Mouse (Mus musculus) limb, embryonic 11.5 days (tissue): ENCODE results near the gene Sdr9c7. TPM values are rescaled to one million over a fixed set of nuclear protein-coding genes. Genes with fewer than 3 reads are reported as not detected.
"Not testable (repeated sequence)": the region's sequence is repeated elsewhere in the genome, so short reads cannot be mapped to it uniquely, and the experiment has no call there.

Experiments
- ATAC-seq: fragments of 200-750 bp; cut with Nextera tagmentation; 2 replicates; pipeline ENCODE4 v1.8.0; 2017; ENCODE audit warnings: low read depth; ENCODE audit not compliant: insufficient number of reproducible peaks, low FRiP score, low TSS enrichment
- DNase-seq: peaks from one replicate; pipeline ENCODE4 v3.0.0-alpha.2; 2015; ENCODE audit warnings: low spot score
- H3K27ac ChIP-seq: fragments of 300-500 bp; sonication (generic); replicated peaks from 2 replicates; pipeline ENCODE4 v1.5.1; 2014; ENCODE audit warnings: low read depth, mild to moderate bottlenecking, low read length
- H3K27me3 ChIP-seq: fragments of 300-500 bp; sonication (generic); 2 replicates; pipeline ENCODE4 v1.6.1; 2014; ENCODE audit warnings: mild to moderate bottlenecking, low read length, mixed read lengths; ENCODE audit not compliant: control insufficient read depth, insufficient read depth
- H3K36me3 ChIP-seq: fragments of 300-500 bp; sonication (generic); 2 replicates; pipeline ENCODE4 v1.6.1; 2014; ENCODE audit warnings: mild to moderate bottlenecking, low read length, moderate library complexity, mixed read lengths; ENCODE audit not compliant: control insufficient read depth, insufficient read depth
- H3K4me1 ChIP-seq: fragments of 300-500 bp; sonication (generic); 2 replicates; pipeline ENCODE4 v1.6.1; 2014; ENCODE audit warnings: low read length, mixed read lengths; ENCODE audit not compliant: control insufficient read depth, insufficient read depth
- H3K4me2 ChIP-seq: fragments of 300-500 bp; sonication (generic); 2 replicates; pipeline ENCODE4 v1.6.1; 2014; ENCODE audit warnings: low read depth, mild to moderate bottlenecking, moderate library complexity; ENCODE audit not compliant: severe bottlenecking
- H3K4me3 ChIP-seq: fragments of 300-500 bp; sonication (generic); 2 replicates; pipeline ENCODE4 v1.5.1; 2014; ENCODE audit warnings: low read depth, low read length
- H3K9ac ChIP-seq: fragments of 300-500 bp; sonication (generic); 2 replicates; pipeline ENCODE4 v1.6.1; 2014; ENCODE audit warnings: mild to moderate bottlenecking, low read length
- H3K9me3 ChIP-seq: fragments of 300-500 bp; sonication (generic); 2 replicates; pipeline ENCODE4 v1.6.1; 2016; ENCODE audit warnings: low read length; ENCODE audit not compliant: control insufficient read depth
- WGBS: fragments of 180-500 bp; shearing (Covaris S2); extraction: QIAGEN DNeasy Blood & Tissue Kit; methylation state at CpG from one replicate; pipeline ENCODE4 v1.1.7; 2014; 5-methylcytosine and 5-hydroxymethylcytosine counted together
- polyA plus RNA-seq: library from polyadenylated mRNA; unstranded; fragments of >200 nt; fragmentation: Nextera tagmentation; extraction: Ambion mirVana; gene quantifications from 2 replicates; pipeline ENCODE4 v1.2.1, GENCODE M21; 2014

The Sdr9c7 gene
- polyA plus RNA-seq, 1 experiment from 2014 or later: not detected

GRCm38 (mm10) chr10:127879155-127879688 is 19.1 kb upstream of the Sdr9c7 start:
- Histone ChIP-seq H3K27ac (no peak overlapping the region), H3K4me1 (no peaks in the 10 kb centered on the region), H3K4me3 (no peak overlapping the region), H3K27me3 (no peaks in the 10 kb centered on the region), H3K9me3 (no peaks in the 10 kb centered on the region), H3K4me2 (no peak overlapping the region), H3K9ac (no peak overlapping the region), H3K36me3 (no peaks in the 10 kb centered on the region)
- 80% methylated on average over 3 of the region's 3 CpGs for WGBS
- DNase-seq: no peak
- no peak for ATAC-seq

GRCm38 (mm10) chr10:127881041-127881440 is 17.3 kb upstream of the Sdr9c7 start:
- H3K4me2 ChIP-seq: no peak overlapping the region
- no peak for ATAC-seq
- DNase-seq: no peak
- H3K9me3 ChIP-seq: no peaks in the 10 kb centered on the region
- WGBS: 92% methylated on average over 4 of the region's 4 CpGs
- H3K36me3 ChIP-seq: no peaks in the 10 kb centered on the region
- H3K4me1 ChIP-seq: no peaks in the 10 kb centered on the region
- H3K9ac ChIP-seq: no peak overlapping the region
- no peaks in the 10 kb centered on the region for H3K27me3 ChIP-seq
- H3K4me3 ChIP-seq: no peak overlapping the region
- no peak overlapping the region for H3K27ac ChIP-seq

GRCm38 (mm10) chr10:127886551-127886950 is 11.8 kb upstream of the Sdr9c7 start:
- H3K27me3 ChIP-seq: no peaks in the 10 kb centered on the region
- H3K4me3 ChIP-seq: no peak overlapping the region
- H3K4me2 ChIP-seq: no peak overlapping the region
- no peaks in the 10 kb centered on the region for H3K9me3 ChIP-seq
- no peak overlapping the region for H3K9ac ChIP-seq
- H3K36me3 ChIP-seq: no peaks in the 10 kb centered on the region
- 81% methylated on average over 1 of the region's 1 CpGs for WGBS
- no peaks in the 10 kb centered on the region for H3K4me1 ChIP-seq
- H3K27ac ChIP-seq: no peak overlapping the region
- DNase-seq: no peak
- no peak for ATAC-seq

GRCm38 (mm10) chr10:127886971-127887370 is 11.3 kb upstream of the Sdr9c7 start:
- no peak for DNase-seq
- no peak overlapping the region for H3K4me3 ChIP-seq
- no peak for ATAC-seq
- H3K4me2 ChIP-seq: no peak overlapping the region
- no peaks in the 10 kb centered on the region for H3K36me3 ChIP-seq
- H3K4me1 ChIP-seq: no peaks in the 10 kb centered on the region
- WGBS: 82% methylated on average over 4 of the region's 4 CpGs
- H3K9ac ChIP-seq: no peak overlapping the region
- no peaks in the 10 kb centered on the region for H3K27me3 ChIP-seq
- H3K9me3 ChIP-seq: no peaks in the 10 kb centered on the region
- no peak overlapping the region for H3K27ac ChIP-seq

DNA sequence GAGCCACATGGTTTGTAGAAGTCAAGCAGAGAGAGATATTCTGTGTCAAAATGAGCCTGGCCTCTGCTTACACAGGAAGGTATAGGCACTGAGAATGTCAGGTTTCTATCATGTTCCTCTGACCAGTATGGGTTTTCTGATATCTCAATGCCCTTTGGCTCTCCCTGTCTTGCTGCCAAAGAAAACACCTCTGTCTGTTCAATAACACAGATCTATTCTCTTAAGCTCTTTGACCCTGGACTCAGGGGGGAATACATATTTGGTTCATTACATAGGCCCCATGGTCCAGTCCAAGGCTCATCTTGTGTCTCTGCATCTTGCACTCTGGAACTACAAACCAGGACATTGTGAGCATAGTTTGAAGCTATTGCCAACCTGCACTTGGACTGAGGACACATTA is 9.7 kb upstream of the Sdr9c7 start, which contains the start of gene Rdh7:
Rdh7 (minus strand) TSS at position 213 of the 400 bp plus-strand sequence.
- H3K4me2 ChIP-seq: no peak within 1 kb of the TSS
- H3K9me3 ChIP-seq: no peaks in the 10 kb centered on the region
- no peaks in the 10 kb centered on the region for H3K36me3 ChIP-seq
- H3K9ac ChIP-seq: no peak within 1 kb of the TSS
- H3K27me3 ChIP-seq: no peaks in the 10 kb centered on the region
- DNase-seq: no peak
- H3K4me1 ChIP-seq: no peaks in the 10 kb centered on the region
- no peak within 1 kb of the TSS for H3K4me3 ChIP-seq
- no peak within 1 kb of the TSS for H3K27ac ChIP-seq
- no peak for ATAC-seq

- Histone ChIP-seq H3K4me2 (no peak overlapping the region), H3K27me3 (no peaks in the 10 kb centered on the region), H3K4me1 (no peaks in the 10 kb centered on the region), H3K9ac (no peak overlapping the region), H3K27ac (no peak overlapping the region), H3K36me3 (no peaks in the 10 kb centered on the region), H3K4me3 (no peak overlapping the region), H3K9me3 (no peaks in the 10 kb centered on the region)
- ATAC-seq (no peak), DNase-seq (no peak)
- WGBS: 83% methylated on average over 1 of the region's 1 CpGs
Measured at GRCm38 (mm10) chr10:127891481-127891880, 6.8 kb upstream of the Sdr9c7 start.

DNA sequence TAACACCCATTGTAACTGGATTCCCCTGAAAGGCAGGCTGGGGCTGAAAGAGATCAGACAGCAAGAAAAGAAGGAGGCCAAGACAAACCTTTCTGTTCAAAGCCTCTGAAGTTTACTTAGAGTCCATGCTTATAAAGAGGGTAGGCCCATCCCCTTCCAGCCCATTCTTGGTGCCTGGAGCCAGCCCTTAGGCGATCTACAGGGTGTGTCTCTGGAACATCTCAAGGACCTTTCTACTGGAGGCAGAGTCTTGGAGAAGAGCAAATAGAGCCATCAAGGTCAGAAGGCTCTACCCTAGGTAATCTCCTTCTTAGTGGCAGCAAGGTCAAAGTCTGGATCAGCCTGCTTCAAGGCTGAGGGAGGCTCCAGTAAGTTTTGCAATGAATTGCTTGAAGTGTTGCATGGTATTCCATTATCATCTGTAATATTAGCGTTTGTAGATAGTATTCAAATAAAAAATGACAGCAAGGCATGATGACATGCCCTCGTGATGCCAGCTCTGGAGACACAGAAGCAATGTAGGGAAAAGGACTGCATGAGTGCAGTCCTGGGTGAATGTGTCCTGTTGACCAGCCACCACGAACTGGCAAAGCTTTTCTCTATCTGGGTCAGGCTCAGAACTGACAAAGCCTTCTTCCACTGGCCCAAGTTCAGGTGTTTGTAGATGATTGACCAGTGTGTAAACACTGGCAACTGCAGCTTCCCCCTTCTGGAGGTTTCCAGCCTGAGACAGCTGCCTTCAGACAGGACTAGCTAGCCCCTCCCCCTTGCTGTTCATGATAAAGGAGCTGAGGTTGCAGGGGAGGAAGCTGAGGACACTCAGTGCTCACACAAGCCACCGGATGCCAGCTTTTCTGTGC is 4.9 kb upstream of the Sdr9c7 start:
- not testable (repeated sequence) for ATAC-seq, DNase-seq

DNA sequence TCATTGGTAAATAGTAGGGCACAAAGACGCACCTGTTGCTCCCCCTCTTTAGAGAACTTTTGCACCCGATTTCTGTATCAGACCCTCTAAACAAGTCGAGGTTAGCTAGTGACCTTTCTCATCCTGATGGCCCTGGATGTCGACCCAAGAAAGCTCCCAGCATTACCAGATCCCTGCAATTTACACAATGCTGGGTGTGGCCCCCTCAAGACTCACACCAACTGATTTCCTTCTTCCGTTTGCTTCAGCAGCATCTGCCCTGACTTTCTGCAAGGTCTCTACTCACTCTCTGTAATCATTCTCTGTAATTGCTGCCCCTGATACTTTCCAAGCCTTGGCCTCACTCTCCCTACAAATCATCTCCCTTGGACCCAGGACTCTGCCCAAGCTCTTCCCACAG is 1.6 kb upstream of the Sdr9c7 start:
- no peaks in the 10 kb centered on the region for H3K27me3 ChIP-seq
- H3K36me3 ChIP-seq: no peaks in the 10 kb centered on the region

More for the DNA sequence above, 4.9 kb upstream of the Sdr9c7 start:
- H3K4me2 ChIP-seq, H3K27me3 ChIP-seq, H3K9ac ChIP-seq, H3K4me3 ChIP-seq, H3K36me3 ChIP-seq, H3K27ac ChIP-seq, H3K9me3 ChIP-seq, H3K4me1 ChIP-seq: not testable (repeated sequence)
- 70% methylated on average over 5 of the region's 5 CpGs for WGBS

More for the DNA sequence above, 1.6 kb upstream of the Sdr9c7 start:
- H3K4me3 ChIP-seq: no peak overlapping the region
- 62% methylated on average over 5 of the region's 5 CpGs for WGBS
- ATAC-seq (no peak), DNase-seq (no peak)
- no peaks in the 10 kb centered on the region for H3K4me1 ChIP-seq
- no peak overlapping the region for H3K27ac ChIP-seq
- H3K9ac ChIP-seq: no peak overlapping the region
- H3K9me3 ChIP-seq: no peaks in the 10 kb centered on the region
- H3K4me2 ChIP-seq: no peak overlapping the region
